Mouse (Mus musculus): ENCODE measurements around the gene Sycp3. TPM values are rescaled to one million over a fixed set of nuclear protein-coding genes. Genes with fewer than 3 reads are reported as not detected.
A peak's percentile ranks its signal among the peaks of the same experiment; 100 is the strongest.
"Not testable (repeated sequence)": the region's sequence is repeated elsewhere in the genome, so short reads cannot be mapped to it uniquely, and the experiment has no call there.

The Sycp3 gene
- total RNA-seq (2021) = not detected
- long read RNA-seq, experiment 1 = 0 reads
- long read RNA-seq, experiment 2, partial matches to known transcripts = 0 of 1 reads
- long read RNA-seq, experiment 2, other reads (novel, unspliced or antisense) = 1 of 1 reads

DNA sequence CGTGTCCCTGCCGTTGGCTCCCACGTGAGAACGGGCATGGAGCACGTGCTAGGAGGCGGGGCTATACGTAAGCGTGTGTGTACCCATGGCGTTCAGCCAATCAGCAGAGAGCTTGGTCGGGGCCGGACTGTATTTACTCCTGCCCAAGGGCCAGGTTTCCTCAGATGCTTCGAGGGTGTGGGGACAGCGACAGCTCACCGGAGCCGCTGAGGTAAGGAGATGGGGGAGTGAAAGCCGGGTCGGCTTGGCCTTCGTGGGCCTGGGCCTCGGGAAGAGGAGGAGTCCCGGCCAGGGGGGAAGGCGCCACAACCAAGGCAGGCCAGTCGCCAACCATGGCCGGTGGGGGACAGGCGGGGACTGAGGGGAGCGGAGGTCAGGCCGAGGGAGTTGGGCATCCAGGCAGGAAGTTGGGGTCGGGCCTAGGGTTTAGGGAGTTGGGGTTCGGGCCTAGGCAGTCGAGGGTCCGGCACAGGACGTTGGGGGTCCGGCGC lies at the start of gene Sycp3:
TSS of gene Sycp3 (plus strand) at position 68 of the 491 bp plus-strand sequence.
- DNase-seq = no peak

DNA sequence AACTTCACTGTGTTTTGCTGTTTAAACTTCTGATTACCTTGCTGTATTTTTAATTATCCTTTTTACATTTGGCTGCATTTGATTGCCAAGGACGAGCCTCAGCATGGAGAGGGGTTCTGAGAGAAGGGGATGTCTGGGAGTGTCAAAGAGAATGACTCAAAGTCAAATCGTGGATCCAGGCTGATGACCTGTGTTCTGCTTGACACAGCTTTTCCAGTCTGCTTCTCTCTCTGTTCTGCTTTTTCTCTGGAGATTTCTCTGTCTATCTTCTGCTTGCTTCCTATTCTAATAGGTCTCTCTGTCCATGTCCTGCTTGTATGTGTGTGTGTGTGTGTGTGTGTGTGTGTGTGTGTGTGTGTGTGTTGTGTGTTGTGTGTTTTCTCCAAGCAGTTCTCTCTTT lies 49.6 kb upstream of the Sycp3 start:
- no peak for DNase-seq

DNA sequence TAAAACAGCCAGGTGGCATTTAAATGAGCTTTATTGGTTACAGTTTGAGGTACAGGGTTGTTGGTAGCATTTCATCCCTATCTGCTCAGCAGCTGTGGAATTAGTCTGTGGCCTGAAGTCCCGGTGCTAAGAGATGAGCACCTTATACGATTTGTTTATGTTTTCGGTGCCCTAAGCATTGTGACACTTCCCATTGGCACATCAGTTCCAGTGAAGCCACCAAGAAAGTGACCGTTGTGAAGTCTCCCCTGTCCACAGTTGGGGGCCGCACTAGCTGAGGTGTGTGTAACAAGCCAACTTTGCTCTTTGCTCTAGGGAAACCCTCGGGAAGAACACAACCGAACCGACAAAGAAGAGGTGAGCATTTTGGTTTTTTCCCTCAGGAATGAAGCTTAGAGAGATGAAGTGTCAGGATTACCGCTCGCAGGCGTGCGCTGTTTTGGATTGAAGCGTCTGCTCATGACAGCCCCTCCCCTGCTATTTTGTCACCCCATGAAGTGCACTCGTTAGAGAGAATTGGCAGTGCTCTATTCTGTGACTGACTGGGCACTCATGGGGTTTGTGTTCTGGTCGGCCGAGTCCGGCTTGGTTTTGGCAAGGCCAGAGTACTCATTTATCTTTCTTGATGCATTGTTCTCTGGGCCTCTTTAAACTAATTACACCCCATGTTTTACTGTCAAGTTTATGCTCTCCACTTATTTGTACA lies 46.9 kb upstream of the Sycp3 start:
- no peak for DNase-seq

DNA sequence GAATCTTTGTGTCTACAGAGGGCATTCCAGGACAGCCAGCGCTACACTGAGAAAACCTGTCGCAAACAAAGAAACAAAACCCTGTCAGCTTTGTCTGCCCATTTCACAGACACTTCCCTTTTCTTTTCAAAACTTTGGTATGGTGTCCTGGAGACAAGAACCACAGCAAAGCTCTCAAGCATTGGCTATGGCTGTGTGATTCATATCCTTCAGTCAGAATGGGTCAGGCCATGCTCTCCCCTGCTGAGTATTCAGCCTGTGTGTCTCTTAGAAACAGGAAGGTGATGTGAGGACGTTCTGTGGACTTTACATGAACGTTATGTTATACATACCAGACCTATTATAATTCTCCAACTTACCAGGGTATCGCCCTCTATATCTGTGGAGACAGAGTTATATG lies 41.7 kb upstream of the Sycp3 start:
- DNase-seq = no peak

DNA sequence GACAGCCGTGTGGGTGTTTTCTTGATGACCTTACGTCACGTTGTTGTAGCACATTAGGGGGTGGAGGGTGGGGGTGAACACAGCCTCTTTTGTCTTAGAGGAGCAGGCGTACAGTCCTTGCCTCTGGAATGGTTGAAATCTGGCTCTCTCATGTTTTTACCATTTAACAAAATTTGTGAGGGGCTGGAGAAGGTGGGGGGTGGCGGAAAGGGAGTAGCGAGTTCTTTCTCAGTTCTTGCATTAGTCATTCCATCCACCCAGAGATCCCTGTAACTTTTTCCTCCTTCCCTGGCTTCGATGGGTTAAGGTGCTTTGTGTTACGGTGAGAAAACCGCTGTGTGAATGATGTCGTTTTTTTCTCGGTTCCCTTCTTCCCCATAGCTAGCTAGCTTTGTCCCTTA lies 39.2 kb upstream of the Sycp3 start:
- DNase-seq = no peak

DNA sequence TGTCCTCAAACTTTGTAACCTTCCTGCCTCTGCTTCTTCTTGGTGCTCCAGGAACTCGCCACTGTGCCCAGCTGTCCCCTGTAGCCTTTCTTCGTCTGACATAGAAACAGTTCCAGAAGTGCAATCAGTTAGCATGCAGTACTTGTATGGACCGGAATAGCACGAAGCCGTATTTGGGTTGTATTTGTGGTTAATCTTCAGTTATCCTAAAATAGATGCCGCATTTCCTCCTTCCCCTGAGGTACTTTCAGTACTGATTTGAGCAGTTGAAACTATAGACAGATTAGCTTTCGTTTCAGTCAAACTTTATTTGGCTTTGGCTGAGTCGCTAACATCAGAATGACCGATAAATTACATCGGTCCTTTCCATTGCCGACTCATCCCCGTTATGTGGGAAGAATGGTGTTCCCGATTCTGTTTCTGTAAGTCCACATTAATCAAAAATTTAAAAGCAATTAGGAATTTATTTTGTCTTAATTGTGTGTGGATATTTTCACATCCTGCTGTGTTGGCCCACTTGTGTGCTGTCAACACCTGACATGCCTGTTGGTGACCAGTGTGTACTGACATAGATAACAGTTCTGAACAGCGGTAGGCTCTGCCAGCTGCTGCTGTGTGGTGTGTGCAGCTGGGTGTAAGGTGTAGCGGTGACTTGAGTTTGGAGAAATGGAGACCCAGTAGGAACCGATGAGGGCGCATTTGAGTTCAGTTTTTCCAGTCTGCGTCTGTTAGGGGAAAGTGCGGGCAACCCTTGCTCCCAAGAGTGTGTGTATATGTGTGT lies 38.5 kb upstream of the Sycp3 start:
- no peak for DNase-seq

DNA sequence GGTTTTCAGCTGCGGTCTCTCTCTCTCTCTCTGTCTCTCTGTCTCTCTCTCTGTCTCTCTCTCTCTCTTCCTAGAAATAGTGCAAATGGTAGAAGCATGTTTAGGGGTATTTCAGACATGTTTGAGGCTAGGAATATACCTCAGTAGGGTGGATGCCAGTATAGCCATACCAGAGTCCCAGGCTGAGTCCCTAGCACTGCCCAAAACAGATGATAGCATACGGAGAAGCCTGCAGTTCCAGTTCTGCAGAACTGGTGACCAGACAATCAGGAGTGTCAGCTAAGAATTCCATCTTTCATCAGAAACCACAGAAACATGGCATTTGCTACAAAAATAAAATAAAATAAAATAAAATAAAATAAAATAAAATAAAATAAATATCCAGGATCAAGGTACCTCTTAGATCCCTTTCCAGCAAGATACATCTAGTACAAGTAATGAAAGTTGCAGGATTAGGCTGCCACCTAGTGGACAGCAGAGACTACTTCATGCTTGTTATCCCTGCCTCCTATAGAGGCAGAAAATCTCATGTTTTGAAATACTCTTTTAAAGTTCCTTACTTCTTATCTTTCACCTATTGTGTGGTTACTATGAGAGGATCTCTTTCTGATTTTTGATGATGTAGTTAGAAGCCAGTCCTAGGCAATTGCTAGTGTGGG lies 33.1 kb upstream of the Sycp3 start:
- DNase-seq = no peak

DNA sequence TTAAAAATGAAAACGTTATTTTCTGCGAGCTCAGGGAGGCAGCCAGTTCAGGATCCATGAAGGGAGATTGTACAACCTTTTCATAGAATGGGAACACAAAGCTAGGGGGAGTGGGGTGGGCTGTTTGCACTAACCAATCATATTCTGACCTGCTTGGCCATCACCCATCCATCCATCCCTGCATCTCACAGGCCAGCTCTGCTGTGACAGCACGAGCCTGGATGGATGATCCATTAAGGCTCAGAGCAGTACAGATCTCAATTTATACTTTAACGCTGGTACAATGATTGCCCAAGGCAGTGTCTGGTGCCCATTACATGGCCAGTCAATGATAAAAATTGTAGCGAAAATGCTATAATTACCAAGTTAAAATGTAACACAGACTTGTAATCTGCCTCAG lies 32.5 kb upstream of the Sycp3 start:
- DNase-seq = no peak

DNA sequence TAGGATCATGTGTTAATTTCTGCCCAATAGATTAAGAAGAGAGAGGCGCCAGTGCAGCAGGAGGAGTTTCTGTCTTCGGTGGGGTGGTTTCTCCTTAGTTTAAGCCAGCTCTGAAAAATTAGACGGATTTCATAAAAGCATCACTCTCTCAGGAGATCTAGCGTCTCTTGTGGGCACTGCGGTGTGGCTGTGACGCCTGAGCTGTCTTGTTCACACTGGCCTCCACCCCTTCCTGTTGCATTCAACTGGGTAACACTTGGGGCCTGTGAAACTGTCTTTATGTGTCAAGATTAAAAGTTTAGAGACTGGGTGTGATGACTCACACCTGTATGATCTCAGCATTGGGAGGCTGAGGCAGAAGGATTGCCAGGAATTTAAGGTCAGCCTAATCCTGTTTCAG lies 31.4 kb upstream of the Sycp3 start:
- DNase-seq = no peak

DNA sequence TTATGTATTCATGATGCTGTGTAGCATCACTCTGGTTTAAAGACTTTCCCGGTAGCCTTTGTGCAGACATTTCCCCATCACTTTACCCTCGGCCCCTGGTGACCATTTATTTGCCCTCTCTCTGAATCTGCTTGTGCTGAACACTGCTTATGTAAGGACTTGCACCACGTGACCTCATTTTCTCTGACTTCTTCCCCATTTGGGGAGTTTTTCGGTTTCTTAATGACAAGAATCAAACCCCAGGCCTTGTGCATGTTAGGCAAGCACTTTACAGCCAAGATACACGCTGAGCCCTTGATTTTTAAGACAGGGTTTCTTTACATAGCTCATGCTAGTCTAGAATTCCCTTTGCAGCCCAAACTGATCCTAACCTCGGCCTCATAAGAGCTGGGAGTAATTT lies 18.1 kb upstream of the Sycp3 start:
- no peak for DNase-seq

DNA sequence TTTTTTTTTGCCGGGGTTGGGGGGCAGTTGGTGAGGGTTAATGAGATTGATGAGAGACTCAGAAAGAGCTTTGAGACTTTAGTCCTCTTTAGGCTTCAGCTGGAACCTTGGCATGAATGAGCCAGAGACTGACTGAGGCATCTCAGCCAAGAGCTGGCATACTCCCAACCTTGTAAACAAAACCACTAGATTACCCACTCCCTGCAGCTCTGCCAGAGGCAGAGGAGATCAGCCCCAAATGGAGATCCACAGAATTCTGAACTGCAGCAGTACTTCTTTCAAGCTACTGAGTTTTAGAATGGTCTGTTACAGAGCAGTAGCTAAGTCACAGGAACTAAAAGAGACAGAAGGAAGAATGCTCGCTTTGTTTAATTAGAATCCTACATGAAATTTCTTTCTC lies 8.1 kb upstream of the Sycp3 start:
- DNase-seq = peak; percentile 35

DNA sequence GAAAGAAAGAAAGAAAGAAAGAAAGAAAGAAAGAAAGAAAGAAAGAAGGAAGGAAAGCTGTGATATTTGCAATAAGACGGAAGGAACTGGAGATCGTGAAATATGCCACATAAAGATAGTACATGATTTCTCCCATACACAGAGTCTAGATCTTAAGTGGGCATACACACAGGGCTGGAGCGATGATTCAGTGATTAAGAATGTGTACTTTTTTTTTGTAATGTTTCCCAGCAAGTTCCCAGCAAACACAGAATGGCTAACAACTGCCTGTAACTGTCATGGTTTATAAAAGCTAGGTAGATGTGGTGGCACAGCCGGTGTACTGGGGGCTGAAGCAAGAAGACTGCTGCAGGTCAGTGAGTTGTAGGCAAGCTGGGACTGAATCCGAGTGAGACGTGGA lies 7.4 kb upstream of the Sycp3 start:
- no peak for DNase-seq

DNA sequence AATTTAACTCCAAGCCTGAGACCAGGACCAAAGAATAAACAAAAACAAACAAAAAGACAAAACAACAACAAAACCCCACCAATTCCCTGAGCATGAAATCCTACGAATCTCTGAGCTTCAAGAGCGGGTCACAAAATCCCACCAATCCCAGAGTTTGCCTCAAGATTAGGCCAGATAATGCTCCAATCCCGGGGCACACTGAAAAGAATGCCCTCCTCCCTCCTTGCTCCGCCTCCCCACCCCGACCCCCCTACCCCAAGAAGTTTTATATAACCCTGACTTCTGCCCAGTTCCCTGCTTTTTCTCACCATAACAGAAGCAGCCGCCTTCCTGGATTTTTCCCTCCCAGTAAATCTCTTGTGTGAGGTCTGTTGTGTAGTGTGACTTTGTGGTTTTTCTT lies 1.6 kb upstream of the Sycp3 start:
- no peak for DNase-seq

DNA sequence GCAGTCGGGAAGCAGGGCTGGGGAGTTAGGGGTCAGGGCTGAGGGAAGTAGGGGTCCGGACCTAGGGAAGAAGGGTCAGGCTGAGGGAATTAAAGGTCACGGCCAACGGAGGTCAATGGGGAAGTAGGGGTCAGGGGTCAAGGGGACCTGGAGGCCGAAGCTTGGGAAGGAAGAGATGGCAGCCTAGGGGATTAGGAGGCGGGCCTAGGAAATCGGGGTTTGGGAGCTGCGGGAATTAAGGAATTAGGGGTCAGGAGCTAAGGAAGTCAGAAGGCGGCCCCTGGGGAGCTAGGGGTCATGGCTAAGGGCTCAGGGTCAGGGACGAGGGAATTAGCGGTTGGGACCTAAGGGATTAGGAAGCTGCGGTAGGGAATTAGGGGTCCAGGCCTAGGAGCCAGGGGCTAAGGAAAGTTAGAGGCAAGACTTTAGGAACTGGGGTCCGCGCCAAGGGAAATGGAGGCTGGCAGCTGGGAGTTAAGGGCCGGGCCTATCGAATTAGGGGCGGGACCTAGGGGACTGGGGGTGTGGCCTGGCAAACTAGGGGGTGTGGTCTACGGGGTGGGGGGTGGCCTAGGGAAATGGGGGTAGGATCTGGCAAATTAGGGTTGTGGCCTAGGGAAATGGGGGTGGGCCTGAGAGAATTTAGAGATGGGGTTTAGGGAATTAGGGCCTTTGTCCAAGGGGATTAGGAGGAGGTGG lies 902 bp downstream of the Sycp3 start:
- no peak for DNase-seq

DNA sequence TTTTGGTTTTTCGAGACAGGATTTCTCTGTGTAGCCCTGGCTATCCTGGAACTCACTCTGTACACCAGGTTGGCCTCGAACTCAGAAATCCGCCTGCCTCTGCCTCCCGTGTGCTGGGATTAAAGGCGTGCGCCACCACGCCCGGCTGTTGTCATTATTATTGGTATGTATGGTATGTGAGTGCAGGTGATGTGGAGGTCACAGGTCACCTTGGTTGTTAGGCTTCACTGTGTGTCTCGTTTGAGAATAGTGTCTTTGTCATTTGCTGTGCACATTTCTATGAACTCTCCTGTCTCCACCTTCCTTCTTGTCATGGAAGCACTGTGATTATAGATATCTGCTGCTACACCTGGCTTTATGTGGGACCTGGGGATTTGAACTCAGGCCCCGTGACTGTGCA lies 23.5 kb downstream of the Sycp3 start:
- DNase-seq = not testable (repeated sequence)

DNA sequence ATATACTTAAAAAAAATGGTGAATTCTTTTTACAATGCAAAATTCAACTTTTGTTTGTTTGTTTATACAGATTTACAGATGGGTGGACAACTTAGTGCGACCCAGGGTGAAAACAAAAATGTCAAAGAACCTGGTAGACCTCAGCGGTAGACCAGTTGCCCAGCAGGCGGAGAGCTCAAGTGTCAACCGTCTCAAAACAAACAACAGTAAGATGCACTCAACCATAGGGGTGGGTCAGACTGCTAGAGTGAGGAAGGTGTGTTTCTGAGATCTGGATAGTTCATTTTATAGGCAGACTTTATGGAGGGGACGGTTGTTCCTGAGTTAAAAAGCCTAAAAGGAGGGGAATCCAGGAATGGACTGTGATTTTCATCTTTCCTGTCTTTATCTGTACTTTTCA lies 29.3 kb downstream of the Sycp3 start:
- no peak for DNase-seq

DNA sequence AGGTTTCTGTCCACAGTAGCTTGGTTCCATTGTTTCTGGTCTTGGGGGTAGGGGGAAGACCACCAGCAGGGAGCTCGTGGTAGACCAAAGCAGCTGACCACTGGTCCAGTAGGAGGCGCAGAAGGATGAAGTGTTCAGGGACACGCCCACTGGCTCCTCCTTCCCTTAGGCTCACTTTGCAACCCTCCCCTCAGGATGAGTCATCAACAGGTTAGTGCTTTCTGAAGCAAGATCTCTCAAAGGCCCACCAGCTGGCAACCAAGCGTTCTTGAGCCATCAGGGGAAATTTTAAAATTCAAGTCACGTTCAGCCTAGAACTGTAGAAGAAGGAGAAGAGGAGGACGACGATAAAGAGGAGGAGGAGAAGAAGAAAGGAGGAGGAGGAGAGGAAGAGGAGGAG lies 32.3 kb downstream of the Sycp3 start:
- no peak for DNase-seq

DNA sequence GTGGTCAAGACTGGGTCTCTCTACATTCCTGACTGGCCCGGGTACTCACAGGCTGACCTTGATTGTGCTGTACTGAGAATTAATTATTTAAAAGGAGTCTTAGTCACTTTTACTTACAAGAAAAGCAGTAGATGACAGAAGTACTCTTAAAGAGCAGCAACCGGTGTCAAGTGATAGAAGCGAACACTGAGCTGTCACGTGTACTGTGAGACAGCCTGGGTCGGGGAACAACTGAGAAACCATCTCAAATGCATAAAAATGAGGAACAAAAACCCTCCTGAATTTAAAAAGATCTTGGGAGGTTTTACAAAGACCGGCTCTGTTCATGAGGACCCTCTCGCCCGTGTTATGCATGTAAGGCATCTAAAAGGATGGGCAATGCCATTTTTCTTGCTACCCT lies 33.3 kb downstream of the Sycp3 start:
- DNase-seq = no peak

DNA sequence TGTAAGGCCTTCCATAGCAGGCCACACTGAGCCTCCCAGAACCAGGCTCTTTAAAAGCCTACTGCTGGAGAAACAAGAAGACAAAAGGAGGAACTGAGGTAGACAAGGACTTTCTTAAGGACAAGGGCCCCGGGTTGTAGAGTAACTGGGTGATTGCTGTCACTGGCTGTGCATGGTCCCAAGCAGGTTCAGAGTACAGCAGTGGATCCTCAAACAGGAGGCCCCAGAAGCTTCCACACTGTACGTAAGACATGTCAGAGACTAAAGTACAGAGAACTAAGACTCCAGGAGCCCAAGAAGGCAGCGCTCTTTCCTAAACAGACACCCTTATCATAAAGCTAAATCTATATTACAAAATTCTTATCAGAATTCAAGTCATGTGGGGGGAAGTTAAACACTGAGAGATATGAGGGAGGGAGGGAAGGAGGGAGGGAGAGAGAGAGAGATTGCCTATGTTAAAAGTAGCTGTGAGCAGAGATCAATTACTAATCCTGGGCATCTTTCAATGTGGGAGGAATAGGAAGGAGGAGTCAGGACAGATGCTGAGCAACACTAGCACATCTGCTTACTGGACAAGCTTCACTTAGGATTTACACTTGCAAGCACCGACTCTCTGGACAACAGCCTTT lies 35.7 kb downstream of the Sycp3 start:
- no peak for DNase-seq

DNA sequence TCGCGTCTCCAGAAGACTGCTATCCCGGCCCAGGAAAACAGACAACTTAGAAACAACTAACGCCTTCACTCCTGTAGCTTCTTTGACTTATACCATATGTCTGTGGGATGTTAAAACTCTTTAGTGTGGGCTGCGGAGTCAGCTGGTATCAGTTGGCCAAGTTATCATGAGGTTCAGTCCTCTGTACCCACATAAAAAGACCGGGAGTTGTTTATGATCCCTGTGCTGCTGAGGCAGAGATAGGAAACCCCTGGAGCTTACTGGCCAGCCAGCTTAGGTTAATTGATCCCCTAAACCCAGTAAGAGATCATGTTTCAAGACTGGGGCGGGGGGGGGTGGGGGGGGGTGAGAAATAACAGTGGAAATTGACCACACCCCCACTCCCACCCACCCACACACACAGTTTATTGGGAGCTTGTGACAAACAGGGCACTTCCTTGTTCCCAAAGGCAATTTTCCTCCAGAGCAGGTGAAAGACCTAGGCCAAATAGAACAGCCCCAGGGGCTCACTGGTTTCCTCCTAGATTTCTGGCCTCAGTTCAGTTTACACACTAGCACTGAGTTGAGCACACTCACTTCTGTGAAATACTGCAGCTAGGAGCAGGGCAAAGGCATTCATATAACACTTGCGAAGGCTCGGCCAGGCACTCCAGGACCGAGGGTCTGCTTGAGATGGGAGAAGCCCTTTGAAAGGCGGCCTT lies 37.6 kb downstream of the Sycp3 start:
- no peak for DNase-seq

DNA sequence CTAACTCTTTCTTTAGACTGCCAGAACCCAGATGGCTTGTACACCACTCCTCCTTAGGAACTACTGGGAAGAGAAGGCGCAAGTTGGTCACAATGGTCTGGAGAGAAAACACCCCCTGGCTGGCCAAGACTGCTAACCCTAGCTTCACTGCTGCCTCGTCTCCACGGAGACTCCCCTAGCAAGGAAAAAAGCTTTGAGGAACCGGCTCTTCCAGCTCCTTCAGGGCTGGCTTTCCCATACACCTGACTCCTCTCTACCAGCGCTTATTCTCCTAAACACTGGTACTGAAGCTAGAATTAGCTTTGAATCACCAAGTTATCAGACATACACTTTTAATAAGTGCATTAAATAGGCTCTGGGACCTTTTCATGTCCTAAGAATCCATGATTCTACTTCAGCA lies 40.6 kb downstream of the Sycp3 start:
- no peak for DNase-seq
